In the genomic region with DNA sequence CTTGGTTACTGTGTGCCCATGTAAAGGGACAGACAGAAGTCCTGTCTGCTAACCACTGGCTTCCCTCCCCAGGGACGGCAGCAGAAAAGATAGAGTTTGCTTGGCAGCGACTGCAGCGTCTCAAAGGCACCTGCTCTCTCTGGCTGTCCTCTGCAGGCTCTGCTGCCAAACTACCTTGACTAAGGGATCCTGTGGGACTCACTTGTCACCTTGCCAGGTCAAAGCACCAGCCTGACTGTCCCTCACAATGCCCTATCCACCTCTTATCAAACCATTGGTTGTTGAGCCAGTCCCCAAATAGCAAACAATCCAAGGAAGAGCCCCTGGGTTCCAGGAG, we compare ENCODE assay signal across 8 mouse cellular contexts. TPM values are rescaled to one million over a fixed set of nuclear protein-coding genes. Genes with fewer than 3 reads are reported as not detected.
DNase-seq lines count a peak whose midpoint lies in the region; ATAC-seq lines count a peak whose summit lies in the region.

No protein-coding gene starts in this region.

- H3K27me3 ChIP-seq in forebrain, embryonic 14.5 days (replicated peaks; ENCODE audit: control insufficient read depth, insufficient read depth, low read length) = no peaks in the 10 kb centered on the region
- H3K27me3 ChIP-seq in hindbrain, embryonic 11.5 days (ENCODE audit: control insufficient read depth, insufficient read depth, low read length) = no peaks in the 10 kb centered on the region

- no peak overlapping the region for H3K4me3 ChIP-seq in forebrain, embryonic 14.5 days (ENCODE audit: low read depth, low read length)
- no peak overlapping the region for H3K4me3 ChIP-seq in hindbrain, embryonic 11.5 days (ENCODE audit: low read depth, low read length)
- H3K4me3 ChIP-seq in macrophage (ENCODE audit: inconsistent target) = peak overlapping the region; percentile 3; the same call in 1 of the 2 replicates

- no peaks in the 10 kb centered on the region for H3K79me2 ChIP-seq in macrophage (ENCODE audit: inconsistent target)

- H3K9ac ChIP-seq in forebrain, embryonic 14.5 days (ENCODE audit: low read length) = peak overlapping the region; percentile 68
- H3K9ac ChIP-seq in hindbrain, embryonic 11.5 days (ENCODE audit: low read depth, low read length) = peak overlapping the region; percentile 64

- WGBS in forebrain, embryonic 14.5 days = 28% methylated on average over 3 of the region's 3 CpGs
- 44% methylated on average over 3 of the region's 3 CpGs for WGBS in hindbrain, embryonic 11.5 days
- WGBS in macrophage (ENCODE audit: missing documents) = 5% methylated on average over 3 of the region's 3 CpGs

- H3K9me3 ChIP-seq in forebrain, embryonic 14.5 days (replicated peaks; ENCODE audit: control insufficient read depth, low read length) = no peaks in the 10 kb centered on the region
- H3K9me3 ChIP-seq in hindbrain, embryonic 11.5 days (ENCODE audit: control insufficient read depth, low read length) = no peaks in the 10 kb centered on the region

- H3K27ac ChIP-seq in forebrain, embryonic 14.5 days (ENCODE audit: low read depth, low read length) = peak overlapping the region; percentile 98
- peak overlapping the region; percentile 93 for H3K27ac ChIP-seq in hindbrain, embryonic 11.5 days (ENCODE audit: low read depth, low read length)
- H3K27ac ChIP-seq in macrophage = peak overlapping the region; percentile 97

- peaks cover 11% of the 10 kb centered on the region for H3K4me1 ChIP-seq in forebrain, embryonic 14.5 days (ENCODE audit: control insufficient read depth, insufficient read depth, low read length)
- H3K4me1 ChIP-seq in hindbrain, embryonic 11.5 days (replicated peaks; ENCODE audit: control insufficient read depth, insufficient read depth, low read length) = peaks cover 4% of the 10 kb centered on the region

- peak overlapping the region; percentile 41; the same call in 1 of the 2 replicates for H3K4me2 ChIP-seq in forebrain, embryonic 14.5 days (ENCODE audit: low read length)
- no peak overlapping the region for H3K4me2 ChIP-seq in hindbrain, embryonic 11.5 days (replicated peaks; ENCODE audit: low read depth, low read length)

- H3K36me3 ChIP-seq in forebrain, embryonic 14.5 days (ENCODE audit: control insufficient read depth, insufficient read depth, low read length) = no peaks in the 10 kb centered on the region
- no peaks in the 10 kb centered on the region for H3K36me3 ChIP-seq in hindbrain, embryonic 11.5 days (ENCODE audit: control insufficient read depth, insufficient read depth, low read length)
- H3K36me3 ChIP-seq in macrophage (ENCODE audit: inconsistent target) = no peaks in the 10 kb centered on the region

- peak; percentile 27 for DNase-seq in kidney, adult 9 months
- no peak for DNase-seq in kidney, postnatal 4 days
- peak; percentile 67 for DNase-seq in MN1 (ENCODE audit: low spot score)
- DNase-seq in forebrain, embryonic 14.5 days (ENCODE audit: low spot score) = no peak
- DNase-seq in hindbrain, embryonic 11.5 days (ENCODE audit: low spot score) = no peak
- no peak for DNase-seq in frontal cortex, postnatal 10 days (ENCODE audit: low spot score in 2 of 2)
- DNase-seq in T-cell, adult 2 months (ENCODE audit: low spot score) = no peak

- ATAC-seq in forebrain, embryonic 14.5 days = no peak
- no peak for ATAC-seq in hindbrain, embryonic 11.5 days (ENCODE audit: low FRiP score)

RNA-seq across cellular contexts. Expression of gene Pcbp1, which starts 38.0 kb away (rescaled TPM):
- polyA plus RNA-seq in forebrain, embryonic 14.5 days (2014; fragmentation: Nextera tagmentation; extraction: Ambion mirVana) = 176 and 206 TPM in 2 replicates
- polyA plus RNA-seq in hindbrain, embryonic 11.5 days (2014; fragmentation: Nextera tagmentation; extraction: Ambion mirVana) = 382 and 432 TPM in 2 replicates
- 10 to 100 TPM; 15.1 to 57.1 (median 29.5) TPM for total RNA-seq in macrophage (2018; cell fraction: chromatin; rRNA removed)
- total RNA-seq in macrophage (2018; cell fraction: cytosol; rRNA removed) = 100 to 1,000 TPM; 159 to 254 (median 209) TPM
- 100 to 1,000 TPM in 6 of 26 experiments, 10 to 100 TPM in 20; 44.0 to 133 (median 80.2) TPM for total RNA-seq in macrophage (2018; cell fraction: nucleus; rRNA removed)
- 129 to 213 TPM (median 209 TPM) in 3 replicates for polyA plus RNA-seq in macrophage (2018)

RNA-seq across cellular contexts. Expression of gene C87436, which starts 49.9 kb away (rescaled TPM):
- polyA plus RNA-seq in forebrain, embryonic 14.5 days (2014; fragmentation: Nextera tagmentation; extraction: Ambion mirVana) = 33.6 and 35.2 TPM in 2 replicates
- 24.4 and 25.6 TPM in 2 replicates for polyA plus RNA-seq in hindbrain, embryonic 11.5 days (2014; fragmentation: Nextera tagmentation; extraction: Ambion mirVana)
- 10 to 100 TPM in 18 of 26 experiments, 1 to 10 TPM in 8; 3.5 to 42.6 (median 15.7) TPM for total RNA-seq in macrophage (2018; cell fraction: chromatin; rRNA removed)
- 10 to 100 TPM in 8 of 26 experiments, 1 to 10 TPM in 18; 3.0 to 14.3 (median 9.1) TPM for total RNA-seq in macrophage (2018; cell fraction: cytosol; rRNA removed)
- total RNA-seq in macrophage (2018; cell fraction: nucleus; rRNA removed) = 10 to 100 TPM in 14 of 26 experiments, 1 to 10 TPM in 12; 2.6 to 39.4 (median 12.5) TPM
- polyA plus RNA-seq in macrophage (2018) = 8.0 to 12.3 TPM (median 8.9 TPM) in 3 replicates

Comparison
In these comparisons a context has a peak if more than half of its experiments do, and no peak if none do; other contexts are left out.
1. DNase-seq: peak in kidney, adult 9 months (single experiment) and MN1 (single experiment); none in kidney, postnatal 4 days (0 of 2), forebrain, embryonic 14.5 days (single experiment), hindbrain, embryonic 11.5 days (single experiment), frontal cortex, postnatal 10 days (0 of 2) and T-cell, adult 2 months (single experiment).
2. Peak in every context shown above with its lines, with median percentiles within 50 percentile points of each other: H3K27ac ChIP-seq.